Comparison of ENCODE assay signal across 14 mouse cellular contexts in the genomic region with DNA sequence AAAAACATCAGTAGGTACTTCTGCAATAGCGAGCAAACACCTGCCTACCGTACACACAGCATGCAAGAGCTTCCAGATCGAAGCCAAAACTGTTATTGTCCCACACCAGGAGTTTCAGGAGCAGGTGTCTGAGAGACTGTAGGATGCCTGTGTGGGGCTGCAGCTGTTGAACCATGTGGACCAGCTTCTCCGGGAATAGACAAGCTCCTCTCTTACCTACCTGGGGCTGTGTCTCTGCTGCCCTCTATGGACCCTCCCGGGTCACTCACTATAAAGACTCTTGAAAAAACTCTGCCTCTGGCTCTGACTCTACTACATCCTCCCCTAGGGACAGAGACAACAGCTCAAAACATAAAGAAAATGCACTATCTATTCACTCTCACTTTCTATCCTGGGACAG.
DNase-seq lines count a peak whose midpoint lies in the region; ATAC-seq and TF ChIP-seq lines count a peak whose summit lies in the region.
"Had no signal": no experiment of that assay in that cellular context is flagged by ENCODE, and none has a peak within 500 bp of the region (broad histone marks: within the 10 kb centered on the region; RNA-seq: fewer than 3 reads in every experiment).

No protein-coding gene starts in this region.

- WGBS in kidney, postnatal 0 days, result 52% methylated on average over 5 of the region's 5 CpGs
- 53% methylated on average over 5 of the region's 5 CpGs for WGBS in kidney, adult 2 months
- 50% methylated on average over 5 of the region's 5 CpGs for WGBS in hindbrain, embryonic 12.5 days

- ATAC-seq in kidney, postnatal 0 days (replicated peaks; ENCODE audit: low FRiP score, low read depth), result no peak
- ATAC-seq in hindbrain, embryonic 12.5 days (ENCODE audit: low FRiP score), result peak; percentile 19; the same call in 1 of the 2 replicates
- ATAC-seq: inflammation-experienced regulatory T-cells, adult 6 months had no signal

- TF ChIP-seq POLR2A in kidney, adult 2 months (IDR thresholded peaks at IDR 0.05; ENCODE audit: low read depth, low read length), result no peak
- TF ChIP-seq POLR2A in CH12.LX (IDR thresholded peaks at IDR 0.05; ENCODE audit: low read depth, low read length), result no peak
- no peak for TF ChIP-seq POLR2A in cortical plate, adult 2 months (IDR thresholded peaks at IDR 0.05; ENCODE audit: extremely low read depth, insufficient read depth, low read length)

- peak; percentile 38; the same call in 1 of the 2 replicates for TF ChIP-seq CTCF in kidney, postnatal 0 days (IDR thresholded peaks at IDR 0.05; ENCODE audit: low read depth)
- TF ChIP-seq CTCF in kidney, adult 2 months (conservative IDR thresholded peaks at IDR 0.05; ENCODE audit: insufficient read depth, insufficient read length, low read depth, low read length), result no peak
- TF ChIP-seq CTCF in CH12.LX (conservative IDR thresholded peaks at IDR 0.05 in 1 of 2, IDR thresholded peaks at IDR 0.05 in 1 of 2; ENCODE audit: low read depth in 2 of 2, low read length in 2 of 2), result peak in 1 of 2 experiments; percentile 59; a peak in 2 of 4 replicates
- TF ChIP-seq CTCF in cortical plate, adult 2 months (IDR thresholded peaks at IDR 0.05; ENCODE audit: extremely low read depth, insufficient read depth, low read length), result peak; percentile 30; the same call in 1 of the 2 replicates

- H3K9me3 ChIP-seq in kidney, postnatal 0 days (replicated peaks; ENCODE audit: low read length), result no peaks in the 10 kb centered on the region
- H3K9me3 ChIP-seq in CH12.LX (replicated peaks; ENCODE audit: low read length), result peaks cover 47% of the 10 kb centered on the region
- H3K9me3 ChIP-seq in hindbrain, embryonic 12.5 days (replicated peaks), result no peaks in the 10 kb centered on the region
- H3K9me3 ChIP-seq: embryonic facial prominence, embryonic 12.5 days; lung, embryonic 15.5 days had no signal

- no peak overlapping the region for H3K9ac ChIP-seq in kidney, postnatal 0 days (ENCODE audit: low read depth, low read length)
- no peak overlapping the region for H3K9ac ChIP-seq in CH12.LX (ENCODE audit: insufficient read depth, low read depth)
- H3K9ac ChIP-seq in hindbrain, embryonic 12.5 days, result no peak overlapping the region
- H3K9ac ChIP-seq: embryonic facial prominence, embryonic 12.5 days; lung, embryonic 15.5 days had no signal

- no peaks in the 10 kb centered on the region for H3K27me3 ChIP-seq in kidney, postnatal 0 days (ENCODE audit: insufficient read depth, low read length)
- no peaks in the 10 kb centered on the region for H3K27me3 ChIP-seq in kidney, adult 2 months (replicated peaks; ENCODE audit: control insufficient read depth, insufficient read depth, low read length)
- no peaks in the 10 kb centered on the region for H3K27me3 ChIP-seq in CH12.LX (replicated peaks)
- H3K27me3 ChIP-seq in hindbrain, embryonic 12.5 days, result no peaks in the 10 kb centered on the region
- H3K27me3 ChIP-seq: embryonic facial prominence, embryonic 12.5 days; lung, embryonic 15.5 days had no signal

- peak; percentile 36 for DNase-seq in kidney, postnatal 0 days (ENCODE audit: low spot score)
- DNase-seq in kidney, adult 2 months, result no peak
- DNase-seq in CH12.LX (ENCODE audit: extremely low read depth), result no peak
- no peak for DNase-seq in urinary bladder, postnatal 36 days (ENCODE audit: low spot score in 2 of 2)
- no peak for DNase-seq in ovary, postnatal 10 days (ENCODE audit: low spot score)
- no peak for DNase-seq in ovary, postnatal 14 days (ENCODE audit: low spot score)
- DNase-seq: adrenal gland, postnatal 25 days; gastrocnemius, postnatal 14 days had no signal

- in situ Hi-C loops in CH12.LX (cut with MboI; ENCODE audit: low pct_ligation_motif_present, low pct_unique_long_range_greater_than_20kb, low sequenced_read_pairs), result no loop called here

- peak; percentile 32 for TF ChIP-seq RAD21 in CH12.LX (IDR thresholded peaks at IDR 0.05; ENCODE audit: low read depth, low read length)

- H3K4me2 ChIP-seq in kidney, postnatal 0 days (ENCODE audit: low read length), result no peak overlapping the region
- H3K4me2 ChIP-seq in CH12.LX (ENCODE audit: insufficient read depth, low read depth, poor library complexity, severe bottlenecking), result no peak overlapping the region
- H3K4me2 ChIP-seq in hindbrain, embryonic 12.5 days (replicated peaks), result no peak overlapping the region
- H3K4me2 ChIP-seq: embryonic facial prominence, embryonic 12.5 days; lung, embryonic 15.5 days had no signal

- no peaks in the 10 kb centered on the region for H3K4me1 ChIP-seq in kidney, postnatal 0 days (replicated peaks; ENCODE audit: insufficient read depth, low read length)
- H3K4me1 ChIP-seq in kidney, adult 2 months (ENCODE audit: control insufficient read depth, insufficient read depth, low read length), result no peaks in the 10 kb centered on the region
- peaks cover 0 to 5% of the 10 kb centered on the region in 2 experiments; a peak in 1 of 4 replicates for H3K4me1 ChIP-seq in CH12.LX (ENCODE audit: control insufficient read depth in 1 of 2, insufficient read depth in 2 of 2)
- H3K4me1 ChIP-seq in cortical plate, adult 2 months (ENCODE audit: control insufficient read depth, insufficient read depth, low read length), result no peaks in the 10 kb centered on the region
- H3K4me1 ChIP-seq in hindbrain, embryonic 12.5 days, result no peaks in the 10 kb centered on the region; the same call in 1 of the 2 replicates
- H3K4me1 ChIP-seq: embryonic facial prominence, embryonic 12.5 days; lung, embryonic 15.5 days had no signal

- dilution Hi-C loops in CH12.LX (cut with MboI; ENCODE audit: extremely low pct_ligation_motif_present, extremely low pct_unique_long_range_greater_than_20kb, low sequenced_read_pairs), result no loop called here

- H3K79me2 ChIP-seq in CH12.LX (replicated peaks; ENCODE audit: control insufficient read depth, extremely low read depth, insufficient read depth, poor library complexity, severe bottlenecking), result no peaks in the 10 kb centered on the region

- no peaks in the 10 kb centered on the region for H3K36me3 ChIP-seq in kidney, postnatal 0 days (ENCODE audit: insufficient read depth, low read length)
- no peaks in the 10 kb centered on the region for H3K36me3 ChIP-seq in kidney, adult 2 months (ENCODE audit: control insufficient read depth, insufficient read depth, low read length)
- no peaks in the 10 kb centered on the region for H3K36me3 ChIP-seq in CH12.LX (replicated peaks in 1 of 2; ENCODE audit: control insufficient read depth in 1 of 2, insufficient read depth in 1 of 2, low read length in 1 of 2)
- H3K36me3 ChIP-seq in hindbrain, embryonic 12.5 days, result no peaks in the 10 kb centered on the region
- H3K36me3 ChIP-seq: embryonic facial prominence, embryonic 12.5 days; G1E; lung, embryonic 15.5 days had no signal

- H3K4me3 ChIP-seq in kidney, postnatal 0 days (replicated peaks; ENCODE audit: low read depth, low read length), result no peak overlapping the region
- H3K4me3 ChIP-seq in kidney, adult 2 months (ENCODE audit: insufficient read depth, low read depth, low read length), result no peak overlapping the region
- H3K4me3 ChIP-seq in CH12.LX (replicated peaks in 1 of 3; ENCODE audit: low read depth in 2 of 3, low read length in 2 of 3, poor library complexity in 1 of 3), result no peak overlapping the region
- no peak overlapping the region for H3K4me3 ChIP-seq in cortical plate, adult 2 months (ENCODE audit: insufficient read depth, low read length)
- H3K4me3 ChIP-seq in hindbrain, embryonic 12.5 days, result no peak overlapping the region
- H3K4me3 ChIP-seq: embryonic facial prominence, embryonic 12.5 days; lung, embryonic 15.5 days had no signal

- TF ChIP-seq EP300 in CH12.LX (IDR thresholded peaks at IDR 0.05; ENCODE audit: low read length), result no peak

- H3K27ac ChIP-seq in kidney, postnatal 0 days, result no peak overlapping the region
- H3K27ac ChIP-seq in kidney, adult 2 months (ENCODE audit: insufficient read depth, low read depth, low read length), result no peak overlapping the region
- H3K27ac ChIP-seq in CH12.LX (ENCODE audit: insufficient read depth, low read depth), result no peak overlapping the region
- no peak overlapping the region for H3K27ac ChIP-seq in cortical plate, adult 2 months (ENCODE audit: insufficient read depth, low read length)
- no peak overlapping the region for H3K27ac ChIP-seq in hindbrain, embryonic 12.5 days
- H3K27ac ChIP-seq: embryonic facial prominence, embryonic 12.5 days; lung, embryonic 15.5 days had no signal

TF ChIP-seq in CH12.LX, 34 proteins besides CTCF, POLR2A, EP300 and RAD21:
- no peak for TF ChIP-seq NRF1 (IDR thresholded peaks at IDR 0.05; ENCODE audit: low read depth, low read length)
- TF ChIP-seq TCF12 (IDR thresholded peaks at IDR 0.05; ENCODE audit: low read depth, low read length), result no peak
- TF ChIP-seq BHLHE40 (IDR thresholded peaks at IDR 0.05; ENCODE audit: low read depth, low read length), result no peak
- no peak for TF ChIP-seq ZMIZ1 (IDR thresholded peaks at IDR 0.05; ENCODE audit: low read depth, low read length)
- TF ChIP-seq MXI1 (IDR thresholded peaks at IDR 0.05; ENCODE audit: low read depth, low read length), result no peak
